Mouse (Mus musculus) spleen, adult 2 months (tissue): ENCODE measurements around the gene Cmip. TPM values are rescaled to one million over a fixed set of nuclear protein-coding genes. Genes with fewer than 3 reads are reported as not detected.

Experiments
- DNase-seq, 2 experiments: peaks; one replicate each; pipeline versions ENCODE4 v3.0.0 to v3.0.0-alpha.2; 2012 to 2021; ENCODE audit warnings: low spot score in 2 of 2, low read depth in 1 of 2
- H3K27ac ChIP-seq: fragments of 200-500 bp; 2 replicates; pipeline ENCODE4 v1.5.1; 2012; ENCODE audit warnings: low read length, inconsistent platforms; ENCODE audit not compliant: insufficient read depth
- H3K27me3 ChIP-seq: fragments of 200-500 bp; 2 replicates; pipeline ENCODE4 v1.6.1; 2012; ENCODE audit warnings: mild to moderate bottlenecking, moderate library complexity, low read length, inconsistent platforms; ENCODE audit not compliant: control insufficient read depth, insufficient read depth
- H3K36me3 ChIP-seq: fragments of 200-500 bp; 2 replicates; pipeline ENCODE4 v1.6.1; 2012; ENCODE audit warnings: mild to moderate bottlenecking, low read length, inconsistent platforms; ENCODE audit not compliant: control insufficient read depth, insufficient read depth
- H3K4me1 ChIP-seq: fragments of 200-500 bp; 2 replicates; pipeline ENCODE4 v1.6.1; 2011; ENCODE audit warnings: inconsistent platforms; ENCODE audit not compliant: control insufficient read depth, insufficient read depth, insufficient read length
- H3K4me3 ChIP-seq: fragments of 200-500 bp; 2 replicates; pipeline ENCODE4 v1.5.1; 2011; ENCODE audit warnings: mild to moderate bottlenecking, inconsistent platforms; ENCODE audit not compliant: insufficient read depth, insufficient read length; ENCODE audit errors: extremely low read depth
- CTCF ChIP-seq: fragments of 200-500 bp; IDR thresholded peaks from 2 replicates; pipeline ENCODE4 v1.5.1; 2011; ENCODE audit warnings: mild to moderate bottlenecking, inconsistent platforms; ENCODE audit not compliant: insufficient read depth, insufficient read length, insufficient replicate concordance; ENCODE audit errors: extremely low read depth
- POLR2A ChIP-seq: fragments of 200-500 bp; IDR thresholded peaks from 2 replicates; pipeline ENCODE4 v1.6.1; 2011; ENCODE audit warnings: low read depth, low read length, inconsistent platforms
- WGBS: fragments of 180-500 bp; shearing (Covaris S2); methylation state at CpG from one replicate; pipeline ENCODE4 v1.1.7; 2018; 5-methylcytosine and 5-hydroxymethylcytosine counted together
- polyA plus RNA-seq: library from polyadenylated mRNA; depleted of rRNA; stranded (reverse); fragments of >200 nt; gene quantifications from 2 replicates; pipeline ENCODE4 v1.2.3, GENCODE M21; 2012

The Cmip gene
- polyA plus RNA-seq, 1 experiment, result 48.2 TPM

DNA sequence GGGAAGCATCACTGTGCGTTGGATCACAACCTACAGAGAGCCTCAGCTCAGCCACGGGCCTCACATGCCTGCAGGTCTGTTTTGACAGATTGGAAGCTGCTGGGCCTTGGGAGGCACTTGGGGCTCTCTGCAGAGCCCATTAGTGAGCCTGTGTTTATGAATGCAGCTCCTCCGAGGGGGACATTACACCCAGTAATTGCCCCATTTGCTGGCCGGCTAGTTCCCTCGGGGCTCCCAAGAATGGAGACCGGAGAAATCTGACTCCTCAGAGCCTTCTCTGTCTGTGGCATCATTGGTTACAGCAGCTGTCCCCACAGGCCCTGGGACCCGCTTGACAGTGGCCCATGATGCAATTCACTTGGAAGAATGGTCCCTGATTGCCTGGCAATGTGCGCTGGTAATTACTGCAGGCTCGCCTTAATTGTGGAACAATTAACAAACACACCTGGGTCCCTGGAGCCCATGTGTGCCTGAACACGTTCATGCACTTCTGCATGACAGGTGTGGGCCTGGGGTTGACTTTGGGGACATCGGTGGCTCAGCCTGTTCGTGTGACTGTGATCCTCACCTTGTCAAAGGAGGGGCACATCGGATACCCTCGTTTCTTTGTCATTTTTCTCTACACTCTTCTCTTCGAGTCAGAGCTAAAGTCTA is 189.6 kb downstream of the Cmip start:
- H3K27ac ChIP-seq, result no peak overlapping the region
- no peaks in the 10 kb centered on the region for H3K27me3 ChIP-seq
- H3K36me3 ChIP-seq, result peaks cover 32% of the 10 kb centered on the region
- 92% methylated on average over 15 of the region's 15 CpGs for WGBS
- no peak overlapping the region for H3K4me3 ChIP-seq
- no peaks in the 10 kb centered on the region for H3K4me1 ChIP-seq
- TF ChIP-seq CTCF (no peak), POLR2A (no peak)
- DNase-seq, result no peak

DNA sequence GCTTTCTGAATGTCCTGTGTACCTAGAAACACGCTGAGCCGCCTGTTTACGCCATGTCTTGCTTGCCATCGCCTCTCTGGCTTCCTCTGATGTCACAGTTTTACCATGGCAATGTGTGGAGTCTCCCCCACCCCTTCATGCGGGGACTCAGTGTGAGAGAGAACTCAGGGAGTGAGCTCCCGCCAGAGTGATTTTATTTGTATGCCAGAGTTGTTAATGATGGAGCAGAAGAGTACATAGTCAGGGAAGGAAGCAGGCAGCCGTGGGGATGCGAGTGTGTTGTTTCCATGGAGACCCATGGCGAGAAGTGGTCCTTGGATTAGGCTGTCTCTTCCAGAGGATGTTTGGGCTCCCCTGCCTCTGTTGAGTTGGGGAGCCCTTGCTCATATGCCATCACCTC is 194.2 kb downstream of the Cmip start:
- no peak overlapping the region for H3K4me3 ChIP-seq
- TF ChIP-seq CTCF (no peak), POLR2A (no peak)
- H3K27me3 ChIP-seq, result no peaks in the 10 kb centered on the region
- no peak overlapping the region for H3K27ac ChIP-seq
- H3K36me3 ChIP-seq, result peaks cover 49% of the 10 kb centered on the region
- no peaks in the 10 kb centered on the region for H3K4me1 ChIP-seq
- 94% methylated on average over 9 of the region's 9 CpGs for WGBS
- no peak for DNase-seq

DNA sequence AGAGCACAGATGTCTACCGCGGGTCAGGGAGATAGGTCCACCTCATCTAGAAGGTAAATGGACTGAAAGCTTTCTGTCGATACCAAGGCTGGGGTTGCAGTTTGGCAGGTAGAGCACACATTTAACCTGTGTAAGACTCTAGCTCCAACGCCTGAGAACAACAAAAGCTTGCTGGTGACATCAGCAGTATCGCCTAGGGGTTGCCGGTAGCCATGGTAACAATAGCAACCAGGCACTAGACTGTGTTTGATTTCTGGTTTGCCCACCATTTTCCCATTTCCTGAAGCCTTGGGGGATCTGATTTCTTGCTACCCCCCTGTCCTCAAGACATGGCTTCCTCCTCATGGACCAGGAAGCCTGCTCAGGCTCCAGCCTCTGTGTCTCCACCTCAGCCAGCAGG is 197.1 kb downstream of the Cmip start:
- no peak for DNase-seq
- TF ChIP-seq POLR2A (no peak), CTCF (no peak)
- Histone ChIP-seq H3K27ac (no peak overlapping the region), H3K4me1 (no peaks in the 10 kb centered on the region), H3K27me3 (no peaks in the 10 kb centered on the region), H3K36me3 (peaks cover 45% of the 10 kb centered on the region), H3K4me3 (no peak overlapping the region)
- WGBS, result 90% methylated on average over 6 of the region's 6 CpGs

DNA sequence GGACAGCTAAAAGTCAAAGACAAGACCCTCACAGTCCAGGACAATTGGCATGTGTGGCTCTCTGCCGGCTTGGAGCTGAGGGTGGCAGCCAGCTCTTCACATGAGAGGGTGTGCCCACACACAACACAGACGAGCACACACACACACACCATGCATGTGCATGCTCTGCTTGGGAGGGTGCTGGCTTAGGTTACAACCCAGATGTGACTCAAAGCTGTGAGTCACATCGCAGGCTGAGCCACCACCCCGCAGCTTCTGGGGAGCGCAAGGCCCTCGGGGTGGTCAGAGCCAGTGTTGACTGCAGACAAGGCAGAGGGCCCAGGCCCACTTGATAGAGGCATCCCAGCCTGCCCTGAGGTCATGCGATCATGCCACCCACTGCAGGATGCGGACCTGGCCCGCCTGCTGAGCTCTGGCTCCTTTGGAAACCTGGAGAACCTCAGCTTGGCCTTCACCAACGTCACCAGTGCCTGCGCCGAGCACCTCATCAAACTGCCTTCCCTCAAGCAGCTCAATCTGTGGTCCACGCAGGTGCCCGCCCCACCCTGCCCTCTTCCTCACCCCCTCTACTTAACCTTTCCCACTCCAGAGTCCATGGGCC is 197.8 kb downstream of the Cmip start:
- WGBS, result 94% methylated on average over 14 of the region's 14 CpGs
- H3K4me1 ChIP-seq, result no peaks in the 10 kb centered on the region

GRCm38 (mm10) chr8:117455701-117456100 is 198.8 kb downstream of the Cmip start:
- Histone ChIP-seq H3K36me3 (peaks cover 40% of the 10 kb centered on the region), H3K4me3 (no peak overlapping the region), H3K4me1 (peaks cover 3% of the 10 kb centered on the region; the same call in 1 of the 2 replicates), H3K27me3 (no peaks in the 10 kb centered on the region), H3K27ac (no peak overlapping the region)
- 97% methylated on average over 6 of the region's 6 CpGs for WGBS
- no peak for TF ChIP-seq POLR2A
- TF ChIP-seq CTCF, result no peak
- no peak for DNase-seq

More for the DNA sequence above, 197.8 kb downstream of the Cmip start:
- Histone ChIP-seq H3K4me3 (no peak overlapping the region), H3K36me3 (peaks cover 46% of the 10 kb centered on the region), H3K27ac (no peak overlapping the region), H3K27me3 (no peaks in the 10 kb centered on the region)
- DNase-seq, result no peak
- TF ChIP-seq CTCF (no peak), POLR2A (no peak)

- Histone ChIP-seq H3K27ac (no peak overlapping the region), H3K4me3 (no peak overlapping the region), H3K36me3 (peaks cover 28% of the 10 kb centered on the region), H3K4me1 (peaks cover 3% of the 10 kb centered on the region; the same call in 1 of the 2 replicates), H3K27me3 (no peaks in the 10 kb centered on the region)
- DNase-seq, result no peak
- TF ChIP-seq POLR2A, result no peak
- no peak for TF ChIP-seq CTCF
- 79% methylated on average over 5 of the region's 5 CpGs for WGBS
Measured at GRCm38 (mm10) chr8:117458440-117458839, 201.6 kb downstream of the Cmip start.

- DNase-seq, result no peak
- WGBS, result 86% methylated on average over 11 of the region's 11 CpGs
- TF ChIP-seq POLR2A (no peak), CTCF (no peak)
Measured at GRCm38 (mm10) chr8:117462701-117463284, 205.9 kb downstream of the Cmip start.

More at GRCm38 (mm10) chr8:117462701-117463284, 205.9 kb downstream of the Cmip start:
- H3K4me1 ChIP-seq, result peaks cover 3% of the 10 kb centered on the region; the same call in 1 of the 2 replicates
- no peak overlapping the region for H3K27ac ChIP-seq
- peaks cover 5% of the 10 kb centered on the region for H3K36me3 ChIP-seq
- no peak overlapping the region for H3K4me3 ChIP-seq
- H3K27me3 ChIP-seq, result no peaks in the 10 kb centered on the region
